Comparison of ENCODE assay signal across 13 mouse cellular contexts in genomic region chr12:116907424-116907823, GRCm38 (mm10).
DNase-seq lines count a peak whose midpoint lies in the region; ATAC-seq lines count a peak whose summit lies in the region.
"Had no signal": no experiment of that assay in that cellular context is flagged by ENCODE, and none has a peak within 500 bp of the region (broad histone marks: within the 10 kb centered on the region; RNA-seq: fewer than 3 reads in every experiment).

No protein-coding gene starts in this region.

- H3K27me3 ChIP-seq in neural tube, embryonic 12.5 days (replicated peaks) = no peaks in the 10 kb centered on the region
- no peaks in the 10 kb centered on the region for H3K27me3 ChIP-seq in forebrain, embryonic 13.5 days
- H3K27me3 ChIP-seq in hindbrain, embryonic 16.5 days (replicated peaks; ENCODE audit: control insufficient read depth, insufficient read depth, low read length) = no peaks in the 10 kb centered on the region
- H3K27me3 ChIP-seq in neural tube, embryonic 15.5 days (replicated peaks) = no peaks in the 10 kb centered on the region

- no peak overlapping the region for H3K4me3 ChIP-seq in neural tube, embryonic 12.5 days
- no peak overlapping the region for H3K4me3 ChIP-seq in forebrain, embryonic 13.5 days
- no peak overlapping the region for H3K4me3 ChIP-seq in hindbrain, embryonic 16.5 days (ENCODE audit: low read length)
- H3K4me3 ChIP-seq in neural tube, embryonic 15.5 days (replicated peaks) = no peak overlapping the region

- no peaks in the 10 kb centered on the region for H3K36me3 ChIP-seq in neural tube, embryonic 12.5 days
- H3K36me3 ChIP-seq in forebrain, embryonic 13.5 days (ENCODE audit: poor library complexity, severe bottlenecking) = no peaks in the 10 kb centered on the region; the same call in 1 of the 2 replicates
- no peaks in the 10 kb centered on the region for H3K36me3 ChIP-seq in hindbrain, embryonic 16.5 days (ENCODE audit: control insufficient read depth, insufficient read depth, low read length)
- H3K36me3 ChIP-seq in neural tube, embryonic 15.5 days = no peaks in the 10 kb centered on the region

- no peak overlapping the region for H3K4me2 ChIP-seq in neural tube, embryonic 12.5 days (replicated peaks)
- no peak overlapping the region for H3K4me2 ChIP-seq in forebrain, embryonic 13.5 days
- no peak overlapping the region for H3K4me2 ChIP-seq in hindbrain, embryonic 16.5 days (ENCODE audit: low read length)
- H3K4me2 ChIP-seq in neural tube, embryonic 15.5 days = no peak overlapping the region

- no peak overlapping the region for H3K27ac ChIP-seq in neural tube, embryonic 12.5 days
- H3K27ac ChIP-seq in forebrain, embryonic 13.5 days = peak overlapping the region; percentile 64; the same call in 1 of the 2 replicates
- H3K27ac ChIP-seq in hindbrain, embryonic 16.5 days (ENCODE audit: low read depth, low read length) = peak overlapping the region; percentile 53
- H3K27ac ChIP-seq in neural tube, embryonic 15.5 days (replicated peaks) = peak overlapping the region; percentile 49
- H3K27ac ChIP-seq: kidney, postnatal 0 days had no signal

- WGBS in neural tube, embryonic 12.5 days = 36% methylated on average over 1 of the region's 1 CpGs
- WGBS in forebrain, embryonic 13.5 days = 30% methylated on average over 1 of the region's 1 CpGs
- WGBS in hindbrain, embryonic 16.5 days = 21% methylated on average over 1 of the region's 1 CpGs
- 21% methylated on average over 1 of the region's 1 CpGs for WGBS in neural tube, embryonic 15.5 days

- no peak for DNase-seq in neural tube, embryonic 10.5 days (ENCODE audit: extremely low spot score, low spot score)
- no peak for DNase-seq in cerebellum, adult 18-20 months
- no peak for DNase-seq in layer of hippocampus, adult 11-12 months (ENCODE audit: low spot score)
- DNase-seq in spleen, adult 12 weeks (ENCODE audit: low spot score) = no peak
- DNase-seq: adrenal gland, postnatal 36 days; cerebellum, postnatal 10 days; heart, adult 11 months; lung, adult 18-20 months had no signal

- H3K9me3 ChIP-seq in neural tube, embryonic 12.5 days = no peaks in the 10 kb centered on the region
- H3K9me3 ChIP-seq in forebrain, embryonic 13.5 days (replicated peaks) = no peaks in the 10 kb centered on the region
- H3K9me3 ChIP-seq in hindbrain, embryonic 16.5 days (ENCODE audit: control insufficient read depth, low read length) = no peaks in the 10 kb centered on the region
- no peaks in the 10 kb centered on the region for H3K9me3 ChIP-seq in neural tube, embryonic 15.5 days (replicated peaks)

- H3K4me1 ChIP-seq in neural tube, embryonic 12.5 days = peaks cover 8% of the 10 kb centered on the region
- peaks cover 24% of the 10 kb centered on the region for H3K4me1 ChIP-seq in forebrain, embryonic 13.5 days
- H3K4me1 ChIP-seq in hindbrain, embryonic 16.5 days (ENCODE audit: control insufficient read depth, insufficient read depth, low read depth, low read length) = peaks cover 14% of the 10 kb centered on the region
- peaks cover 22% of the 10 kb centered on the region for H3K4me1 ChIP-seq in neural tube, embryonic 15.5 days

- no peak overlapping the region for H3K9ac ChIP-seq in neural tube, embryonic 12.5 days
- no peak overlapping the region for H3K9ac ChIP-seq in forebrain, embryonic 13.5 days
- no peak overlapping the region for H3K9ac ChIP-seq in hindbrain, embryonic 16.5 days (ENCODE audit: low read depth, low read length)
- H3K9ac ChIP-seq in neural tube, embryonic 15.5 days (replicated peaks) = no peak overlapping the region

- ATAC-seq in neural tube, embryonic 12.5 days (ENCODE audit: low FRiP score, low read depth) = 0 out of 2 replicates have a peak, but pooled peaks have one; percentile 13
- peak; percentile 59 for ATAC-seq in forebrain, embryonic 13.5 days
- ATAC-seq in hindbrain, embryonic 16.5 days = peak; percentile 77
- ATAC-seq in neural tube, embryonic 15.5 days (ENCODE audit: low FRiP score) = peak; percentile 49

Comparison
In these comparisons a context has a peak if more than half of its experiments do, and no peak if none do; other contexts are left out.
1. ATAC-seq: peak in every context shown above with its lines; median percentile 77 in hindbrain, embryonic 16.5 days; 59 in forebrain, embryonic 13.5 days; 49 in neural tube, embryonic 15.5 days; 13 in neural tube, embryonic 12.5 days.